Mouse (Mus musculus): ENCODE results near the gene Prpf4.

Prpf4 gene

DNA sequence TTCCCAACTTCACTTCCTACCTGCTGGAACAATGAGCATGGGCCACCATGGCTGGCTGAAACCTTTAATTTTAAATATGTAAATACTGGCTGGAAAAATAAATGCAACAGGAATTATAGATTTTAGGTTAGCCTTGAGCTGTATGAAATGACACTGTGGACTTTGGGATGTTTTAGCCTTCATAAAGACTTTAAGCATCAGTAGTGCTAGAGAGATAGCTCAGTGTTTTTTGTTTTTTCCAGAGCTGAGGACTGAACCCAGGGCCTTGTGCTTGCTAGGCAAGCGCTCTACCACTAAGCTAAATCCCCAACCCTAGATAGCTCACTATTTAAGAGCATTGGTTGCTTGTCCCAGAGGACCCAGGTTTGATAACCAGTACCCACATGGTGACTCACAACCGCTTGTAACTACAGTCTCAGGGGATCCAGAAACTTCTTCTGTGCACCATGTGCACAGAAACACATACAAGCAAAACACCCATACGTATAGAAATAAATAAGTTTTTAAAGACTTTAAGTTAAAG lies 28.7 kb downstream of the Prpf4 start:
- no peak for DNase-seq (ENCODE audit: low spot score)

DNA sequence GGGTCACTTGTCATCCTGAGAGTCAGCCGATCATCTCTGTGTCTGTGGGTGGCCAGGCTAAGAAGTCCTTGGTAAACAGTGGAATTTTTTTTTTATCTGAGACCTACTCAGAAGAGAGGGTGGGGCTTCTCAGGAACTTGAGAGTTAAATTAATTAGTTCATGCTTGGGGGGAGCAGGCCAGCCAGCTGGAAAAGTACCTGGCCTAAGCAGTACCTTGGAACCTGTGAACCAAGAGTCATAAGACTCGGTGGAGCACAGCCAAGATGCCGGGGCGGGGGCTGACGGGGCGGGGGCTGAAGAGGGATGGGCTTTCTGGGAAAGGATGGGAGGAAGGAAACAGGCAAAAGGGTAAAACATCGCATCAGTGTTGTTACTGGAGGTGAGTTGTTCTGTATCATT lies 29.3 kb downstream of the Prpf4 start:
- no peak for DNase-seq (ENCODE audit: low spot score)

DNA sequence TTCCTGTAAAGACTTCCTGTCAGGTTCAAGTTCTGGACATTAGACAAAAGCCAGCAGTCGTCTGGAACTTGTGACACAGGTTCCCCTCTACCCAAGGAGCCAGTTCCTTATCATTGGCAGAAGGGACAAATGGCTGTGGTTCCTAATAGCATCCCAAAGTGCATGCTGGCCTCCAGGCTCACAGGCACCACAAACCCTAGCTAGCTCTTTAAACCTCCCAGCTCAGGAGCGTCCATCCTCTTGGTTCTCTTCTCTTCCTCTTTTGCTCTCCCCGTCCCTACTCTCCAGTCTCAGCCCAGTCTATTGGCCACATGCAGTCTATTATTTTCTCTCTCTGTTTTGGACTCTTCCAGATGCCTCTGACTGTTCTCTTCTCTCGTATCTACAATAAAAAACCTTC lies 31.2 kb downstream of the Prpf4 start:
- no peak for DNase-seq (ENCODE audit: low spot score)

DNA sequence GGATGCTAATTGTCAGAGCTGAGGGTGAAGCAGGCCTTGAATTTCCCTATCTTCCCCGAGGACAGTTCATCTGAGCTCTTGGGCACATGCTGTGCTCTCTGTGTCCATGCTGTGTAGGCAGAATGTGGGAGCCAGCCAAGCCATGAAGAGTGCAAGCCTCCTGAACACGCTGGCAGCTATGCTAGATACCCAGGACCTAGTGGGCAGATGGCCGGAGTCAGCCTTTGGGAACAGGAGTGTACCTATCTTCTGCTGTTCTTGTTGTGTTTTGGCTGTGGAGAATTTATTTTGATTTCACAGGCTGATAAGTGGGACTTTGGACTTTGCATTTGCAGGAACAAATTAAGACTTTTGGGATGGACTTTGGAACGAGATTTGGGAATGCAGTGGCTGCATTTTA lies 31.9 kb downstream of the Prpf4 start:
- DNase-seq (ENCODE audit: low spot score): no peak

DNA sequence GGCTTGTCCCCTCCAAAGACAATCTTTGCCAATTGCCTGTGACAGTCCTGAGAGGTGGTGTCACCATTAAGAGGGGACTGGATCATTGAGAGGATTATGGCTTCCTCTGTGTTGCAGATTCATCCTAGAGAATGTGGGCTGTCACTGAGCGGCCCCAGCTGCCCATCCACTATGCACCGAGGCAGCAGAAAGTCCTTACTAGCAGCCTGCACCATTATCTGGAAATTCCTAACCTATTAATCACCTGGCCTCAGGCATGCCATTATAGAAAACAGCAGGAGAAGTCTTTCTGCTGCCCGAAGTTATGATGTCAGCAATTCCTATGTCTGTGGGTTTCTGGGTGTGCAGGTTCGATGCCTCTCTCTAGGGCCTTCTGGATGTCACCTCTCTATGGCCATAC lies 32.4 kb downstream of the Prpf4 start:
- DNase-seq (ENCODE audit: low spot score): no peak

DNA sequence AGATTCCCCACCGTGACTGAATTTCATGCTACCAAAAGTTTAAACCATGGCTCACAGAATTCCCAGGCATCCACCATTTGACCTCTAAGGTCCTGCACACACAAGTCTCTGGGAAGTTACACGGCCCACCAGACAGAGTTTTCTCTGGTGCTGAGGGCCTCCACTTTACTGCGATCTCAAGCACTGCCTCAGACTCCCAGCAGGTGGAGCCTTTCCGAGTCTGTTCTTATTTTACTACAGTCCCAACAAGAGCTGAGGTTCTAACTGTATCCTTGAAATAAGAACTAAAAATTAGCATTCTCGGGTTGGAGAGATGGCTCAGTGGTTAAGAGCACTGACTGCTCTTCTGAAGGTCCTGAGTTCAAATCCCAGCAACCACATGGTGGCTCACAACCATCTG lies 46.4 kb downstream of the Prpf4 start:
- peak; percentile 70 for DNase-seq (ENCODE audit: low spot score)

DNA sequence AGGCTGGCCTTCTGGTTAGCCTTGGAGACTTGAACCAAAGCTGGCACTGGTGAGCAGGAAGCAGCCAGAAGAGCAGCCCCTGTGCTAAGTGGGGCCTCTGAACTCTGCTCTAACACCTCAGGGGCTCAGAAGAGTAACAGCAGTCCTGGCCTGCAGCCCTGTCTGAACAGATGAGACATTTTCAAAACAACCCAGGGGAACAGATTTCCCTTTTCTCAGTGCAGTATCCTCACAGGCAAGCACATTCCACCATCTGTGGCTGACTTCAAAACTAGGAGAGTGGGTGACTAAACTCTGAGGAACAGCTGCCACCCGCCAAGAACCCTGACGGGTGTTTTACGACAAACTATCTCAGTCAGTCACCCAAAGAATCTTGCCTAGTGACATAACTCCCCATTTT lies 50.5 kb downstream of the Prpf4 start:
- no peak for DNase-seq (ENCODE audit: low spot score)

DNA sequence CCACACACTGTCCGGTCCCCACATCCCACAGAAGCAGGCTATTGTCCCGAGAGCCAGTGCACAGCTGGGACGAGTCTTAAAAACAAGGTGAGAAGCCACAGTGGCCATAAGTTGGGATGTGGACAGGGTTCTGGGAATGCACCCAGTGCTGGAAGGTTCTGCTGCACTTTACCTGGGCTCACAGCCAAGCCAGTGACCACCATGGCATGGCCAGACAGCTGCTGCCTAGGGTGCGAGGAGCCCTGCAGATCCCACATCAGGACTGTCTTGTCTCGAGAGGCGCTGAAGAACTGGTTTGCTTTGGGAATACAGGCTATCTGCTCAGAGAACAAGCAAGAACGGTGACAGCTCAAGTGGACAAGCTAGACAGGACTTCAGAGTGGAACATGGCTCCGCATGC lies 51.8 kb downstream of the Prpf4 start:
- DNase-seq (ENCODE audit: low spot score): no peak

DNA sequence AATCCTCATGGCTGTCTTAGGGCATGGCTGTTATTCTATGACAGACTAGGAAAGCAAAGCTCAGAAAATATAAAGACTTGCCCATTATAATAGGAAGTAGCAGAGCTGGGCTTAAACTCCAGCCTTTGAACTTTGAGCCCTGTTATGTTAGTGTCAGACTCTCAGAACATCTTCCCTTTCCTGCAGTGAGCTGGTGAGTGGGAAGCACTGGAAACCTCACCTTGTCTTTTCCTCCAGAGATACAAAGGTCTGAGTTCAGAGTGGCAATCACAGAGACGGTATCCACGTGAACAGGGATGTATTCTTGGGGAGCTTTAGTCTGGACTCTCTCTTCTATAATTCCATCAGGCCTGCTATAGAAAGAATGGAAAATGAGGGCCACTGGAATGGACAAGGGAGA lies 54.5 kb downstream of the Prpf4 start:
- no peak for DNase-seq (ENCODE audit: low spot score)

DNA sequence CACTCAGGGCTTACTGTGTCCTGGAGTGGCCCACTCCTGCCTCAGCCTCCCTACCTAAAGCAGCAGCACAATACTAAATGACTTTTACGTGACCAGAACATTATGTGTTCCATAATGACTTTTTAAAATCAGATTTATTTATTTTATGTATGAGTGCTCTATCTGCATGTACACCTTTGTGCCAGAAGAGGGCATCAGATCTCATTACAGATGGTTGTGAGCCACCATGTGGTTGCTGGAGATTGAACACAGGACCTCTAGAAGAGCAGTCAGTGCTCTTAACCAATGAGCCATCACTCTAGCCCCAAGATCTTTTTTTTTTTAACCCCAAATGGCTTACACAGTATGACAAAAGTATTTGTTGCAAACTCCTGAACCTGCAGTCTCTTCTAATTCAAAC lies 59.6 kb downstream of the Prpf4 start:
- no peak for DNase-seq (ENCODE audit: low spot score)

DNA sequence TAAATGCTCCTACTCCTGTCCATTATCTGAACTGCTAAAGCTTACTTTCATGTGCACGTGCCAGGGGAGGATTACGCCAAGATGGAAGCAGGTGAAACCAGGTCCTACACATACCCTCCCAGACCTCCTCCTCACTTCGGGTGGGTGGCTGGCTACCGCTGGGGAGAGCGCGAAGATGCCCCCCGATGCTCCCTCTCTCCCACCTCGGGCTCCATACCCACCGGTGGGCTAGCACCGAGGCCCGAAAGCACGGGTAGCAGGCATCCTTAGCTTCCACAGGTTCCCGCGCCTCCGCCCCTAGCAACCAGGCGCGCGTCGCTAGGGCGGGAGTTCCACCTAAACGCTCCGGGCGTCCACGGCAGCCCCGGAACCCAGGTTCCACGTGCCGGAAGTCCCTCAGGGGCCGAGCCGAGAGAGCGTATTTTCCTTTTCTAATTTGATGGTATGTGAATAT lies 62.0 kb downstream of the Prpf4 start, which contains the start of gene Wdr31:
Wdr31 (minus strand) TSS at position 299 of the 454 bp plus-strand sequence.
- peak; percentile 86 for DNase-seq (ENCODE audit: low spot score)

DNA sequence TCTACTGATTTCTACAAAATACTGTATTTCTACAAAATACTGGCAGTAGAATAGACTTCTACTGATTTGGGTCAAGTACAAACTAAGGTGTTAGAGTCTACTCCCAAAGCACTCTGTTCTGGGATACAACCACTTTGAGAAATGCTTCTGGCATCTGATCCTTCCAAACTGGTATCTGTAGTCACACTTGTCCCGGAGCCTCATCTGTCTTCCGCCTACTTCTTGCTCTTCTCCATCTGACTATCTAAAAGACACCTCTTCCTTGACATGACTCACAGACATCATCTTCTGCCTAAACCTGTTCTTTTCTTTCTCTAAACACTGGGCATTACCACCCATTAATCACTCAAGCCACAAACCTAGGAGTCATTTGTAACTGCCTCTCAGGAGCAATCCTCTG lies 63.5 kb downstream of the Prpf4 start:
- DNase-seq (ENCODE audit: low spot score): no peak

DNA sequence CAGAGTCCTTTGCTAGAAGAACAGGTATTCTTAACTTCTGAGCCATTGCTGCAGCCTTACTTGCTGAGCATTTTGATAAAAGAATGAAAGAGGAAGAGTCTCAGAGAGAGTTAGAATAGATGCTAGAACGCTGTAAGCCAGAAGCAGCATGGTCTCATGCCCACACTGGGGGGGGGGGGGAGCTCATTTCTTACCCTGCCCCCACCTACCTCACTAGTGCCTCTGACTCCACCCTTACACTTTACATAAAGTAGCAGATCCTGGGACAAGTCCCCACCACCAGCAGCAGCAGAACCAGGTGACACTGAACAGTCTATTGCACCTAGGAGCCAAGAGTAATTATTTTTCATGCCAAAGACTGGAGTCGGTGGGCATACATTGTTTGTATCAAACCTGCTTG lies 66.5 kb downstream of the Prpf4 start:
- no peak for DNase-seq (ENCODE audit: low spot score)

DNA sequence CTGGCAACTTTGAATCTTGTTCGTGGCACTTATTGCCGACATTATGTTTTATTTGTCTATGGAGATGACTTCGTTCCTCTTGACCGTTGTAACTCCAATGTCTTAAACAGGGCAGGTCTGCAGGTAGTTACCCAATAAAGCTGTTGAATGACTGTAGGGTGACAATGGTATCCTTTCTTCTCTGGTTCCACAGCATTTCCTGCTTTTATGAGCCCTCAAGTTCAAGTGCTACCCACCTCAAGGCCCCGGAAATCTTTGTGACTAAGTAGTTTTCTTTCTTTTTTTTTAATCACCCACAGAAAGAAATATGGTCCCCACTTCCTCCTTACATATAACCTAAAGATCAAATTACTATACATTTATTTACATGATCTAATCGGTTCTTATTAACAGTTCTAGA lies 67.2 kb downstream of the Prpf4 start:
- DNase-seq (ENCODE audit: low spot score): no peak
